Mouse (Mus musculus) left cerebral cortex, postnatal 36 days (tissue): ENCODE measurements around the gene Tysnd1. TPM values are rescaled to one million over a fixed set of nuclear protein-coding genes. Genes with fewer than 3 reads are reported as not detected.
A peak's percentile ranks its signal among the peaks of the same experiment; 100 is the strongest.

Source experiments
- DNase-seq, 2 experiments: peaks; one replicate each; pipeline ENCODE4 v3.0.0; 2021 to 2022; ENCODE audit warnings: low spot score in 2 of 2, mixed read lengths in 1 of 2
- intact Hi-C: fragments of 180-260 bp; cut with DNase I; formaldehyde crosslinking; loops from one replicate; pipeline ENCODE4 v1.15.1; 2025
- total RNA-seq, 2 experiments: library from RNA; stranded (reverse); gene quantifications; 2 replicates each; pipeline ENCODE4 v1.2.3; 2021

Gene Tysnd1
- total RNA-seq, 2 experiments from 2014 or later = 20.0 to 23.7 TPM

DNA sequence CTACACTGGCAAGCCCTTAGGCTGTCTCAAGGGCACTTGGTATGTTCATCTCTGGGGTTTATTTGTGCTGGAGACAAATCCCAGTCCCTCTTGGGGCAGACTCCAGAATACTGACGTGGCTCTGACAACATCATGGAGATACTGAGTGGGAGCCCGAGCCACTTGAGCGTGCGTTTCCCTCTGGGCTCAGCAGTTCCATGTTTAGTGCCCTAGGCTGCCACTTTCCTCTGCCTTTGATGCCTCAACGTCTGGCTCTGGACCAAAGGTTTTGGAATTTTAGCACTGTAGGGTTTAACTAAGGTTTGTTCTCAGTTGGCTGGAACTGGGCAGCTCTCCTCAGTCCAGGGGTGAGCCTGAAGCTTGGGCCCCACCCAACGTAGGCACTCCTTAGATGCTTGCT, 28.0 kb downstream of the Tysnd1 start:
- intact Hi-C loops = no loop called here
- DNase-seq = no peak

DNA sequence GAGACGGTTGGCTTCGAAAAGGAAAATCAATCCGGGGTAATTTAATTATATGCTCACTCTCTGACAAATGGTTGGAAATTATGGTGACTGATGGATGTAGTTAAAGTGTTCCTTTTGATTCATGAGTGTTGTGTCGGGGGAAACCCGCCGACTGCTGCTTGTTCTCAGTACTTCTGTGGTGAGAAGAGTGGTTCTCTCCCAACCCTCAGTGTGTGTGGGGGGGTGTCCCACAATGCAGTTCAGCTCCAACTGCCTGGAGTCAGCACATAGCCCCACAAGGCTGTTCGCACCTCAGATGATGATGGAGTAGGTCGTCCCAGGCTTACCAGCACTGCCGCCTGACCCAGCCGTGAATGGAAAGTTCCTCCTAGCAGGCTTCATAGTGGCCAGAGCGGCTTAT, 33.9 kb downstream of the Tysnd1 start:
- DNase-seq = no peak
- intact Hi-C loops = no loop called here

DNA sequence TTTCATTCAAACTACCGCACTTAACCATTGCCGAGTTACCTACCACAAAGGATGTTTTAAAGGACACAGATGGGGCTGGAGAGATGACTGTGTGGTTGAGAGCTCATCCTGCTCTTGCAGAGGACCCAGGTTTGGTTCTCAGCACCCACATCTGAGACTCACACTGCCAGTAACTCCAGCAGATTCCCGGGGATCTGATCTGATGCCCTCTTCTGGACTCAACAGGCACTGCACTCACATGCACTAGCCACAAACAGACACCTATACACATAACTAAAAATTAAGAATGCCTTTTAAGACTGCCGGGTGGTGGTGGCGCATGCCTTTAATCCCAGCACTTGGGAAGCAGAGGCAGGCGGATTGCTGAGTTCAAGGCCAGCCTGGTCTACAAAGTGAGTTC, 34.9 kb downstream of the Tysnd1 start:
- no peak for DNase-seq
- intact Hi-C loops = no loop called here

DNA sequence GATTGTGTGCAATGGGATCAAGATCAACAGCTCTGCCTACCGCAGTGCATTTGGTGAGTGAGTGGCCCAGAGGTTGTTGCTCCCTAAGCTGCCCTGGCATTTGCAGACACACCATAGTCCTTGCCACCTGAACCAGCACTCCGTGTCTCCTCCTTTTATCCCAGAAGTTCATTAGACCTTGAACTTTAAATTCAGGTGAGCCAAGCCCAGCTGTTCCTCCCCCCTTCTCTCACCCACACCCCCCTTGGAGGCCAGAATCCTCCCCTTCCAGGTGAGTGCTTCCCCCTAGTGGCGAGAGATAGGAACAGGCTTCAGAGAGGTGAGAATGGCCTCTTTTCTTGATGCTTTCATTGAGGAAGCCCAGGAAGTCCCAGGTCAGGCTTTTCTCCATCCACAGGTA, 39.1 kb downstream of the Tysnd1 start:
- intact Hi-C loops = no loop called here
- no peak for DNase-seq

DNA sequence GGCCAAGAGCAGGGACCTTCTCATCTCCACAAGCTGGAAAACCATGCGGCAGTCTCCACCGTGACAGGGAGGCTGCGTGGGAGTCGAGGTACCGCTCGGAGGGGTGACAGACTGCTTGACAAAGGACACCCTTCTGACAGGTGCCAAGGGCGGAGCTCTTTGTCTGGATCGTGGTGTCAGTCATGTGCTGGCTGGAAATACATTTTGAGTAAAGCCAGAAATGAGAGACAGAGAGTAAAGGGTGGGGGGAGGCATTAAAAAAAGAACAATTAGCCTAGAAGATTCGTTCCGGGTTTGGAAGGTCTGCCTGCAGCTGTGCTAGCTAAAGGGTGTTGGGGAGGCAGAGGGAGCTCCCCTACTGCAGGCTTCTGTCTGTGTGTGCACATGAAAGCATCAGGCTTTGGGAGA, 41.4 kb downstream of the Tysnd1 start:
- DNase-seq = peak; percentile 21 to 28
- intact Hi-C loops = no loop called here

DNA sequence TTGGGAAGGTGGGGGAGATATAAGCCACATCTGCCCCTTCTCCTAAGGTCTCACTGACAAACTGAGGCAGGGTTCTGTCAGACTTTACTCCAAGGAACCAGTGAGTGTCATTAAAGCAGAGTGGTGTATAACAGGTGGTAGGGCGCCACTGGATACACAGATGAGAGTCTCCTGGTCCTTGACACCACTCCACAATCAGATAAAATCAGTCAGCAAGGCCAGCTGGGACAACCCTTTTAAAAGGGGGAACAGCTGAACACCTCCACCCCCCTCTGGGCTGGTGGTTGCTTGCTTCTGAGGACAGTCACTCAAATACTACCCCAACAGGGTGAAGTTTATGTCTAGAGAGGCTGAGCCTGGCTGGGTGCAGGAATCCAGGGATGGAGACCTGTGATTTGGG, 42.2 kb downstream of the Tysnd1 start:
- DNase-seq = no peak
- intact Hi-C loops = no loop called here

DNA sequence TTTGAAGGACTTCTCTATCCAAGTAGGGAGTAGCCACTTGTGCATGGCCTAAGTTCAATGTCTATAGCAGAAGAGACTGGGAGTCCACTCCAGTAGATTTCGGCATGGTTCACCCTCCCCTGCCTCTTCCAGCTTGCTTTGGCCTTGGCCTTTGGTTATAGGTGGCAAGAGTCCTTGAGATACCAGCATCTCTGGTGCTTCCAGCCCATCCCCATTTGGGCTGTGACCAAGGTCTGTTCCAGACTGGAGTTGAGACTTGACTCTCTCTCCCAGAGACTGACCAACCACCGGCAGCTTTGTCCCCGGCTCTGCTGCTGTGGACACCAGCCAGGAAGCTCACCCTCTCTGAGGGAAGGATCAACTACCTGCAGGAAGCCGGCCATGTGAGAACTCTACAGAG, 42.8 kb downstream of the Tysnd1 start:
- intact Hi-C loops = no loop called here

DNA sequence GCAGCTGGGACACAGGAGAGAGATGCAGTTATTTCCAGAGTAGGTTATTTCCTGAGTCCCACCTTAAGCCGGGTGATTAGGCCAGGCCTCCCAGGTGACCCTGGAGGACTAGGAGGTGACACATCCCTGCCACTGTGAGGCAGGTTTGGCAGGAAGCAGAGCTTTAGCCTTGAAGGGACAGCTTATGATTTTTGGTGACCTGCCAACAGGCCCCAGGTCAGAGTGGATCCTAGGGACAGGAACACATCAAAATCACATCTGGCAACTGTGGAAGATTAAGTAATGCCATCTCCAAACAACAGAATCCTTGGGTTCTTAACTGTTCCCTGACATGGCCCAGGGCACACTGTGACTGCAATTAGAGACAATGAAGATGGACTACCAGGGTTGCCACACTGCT, 46.0 kb downstream of the Tysnd1 start:
- intact Hi-C loops = no loop called here
- no peak for DNase-seq

More for the DNA sequence above, 42.8 kb downstream of the Tysnd1 start:
- DNase-seq = no peak

DNA sequence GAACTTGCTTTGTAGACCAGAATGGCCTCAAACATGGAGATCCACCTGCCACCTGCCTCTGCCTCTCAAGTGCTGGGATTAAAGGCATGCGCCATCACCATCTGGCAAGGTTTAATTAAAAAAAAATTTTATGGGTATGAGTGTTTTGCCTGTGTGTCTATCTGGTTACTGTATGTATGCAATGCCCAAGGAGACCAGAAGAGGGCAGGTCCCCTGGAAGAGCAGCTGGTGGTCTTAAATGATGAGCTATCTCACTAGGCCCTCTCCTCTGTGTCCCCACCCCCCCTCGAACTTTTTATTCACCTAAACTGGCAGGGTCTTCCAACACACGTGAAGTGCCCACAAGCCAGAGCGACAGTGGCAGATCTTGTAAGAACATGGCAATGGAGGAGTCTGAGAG, 46.6 kb downstream of the Tysnd1 start:
- intact Hi-C loops = no loop called here
- DNase-seq = no peak

DNA sequence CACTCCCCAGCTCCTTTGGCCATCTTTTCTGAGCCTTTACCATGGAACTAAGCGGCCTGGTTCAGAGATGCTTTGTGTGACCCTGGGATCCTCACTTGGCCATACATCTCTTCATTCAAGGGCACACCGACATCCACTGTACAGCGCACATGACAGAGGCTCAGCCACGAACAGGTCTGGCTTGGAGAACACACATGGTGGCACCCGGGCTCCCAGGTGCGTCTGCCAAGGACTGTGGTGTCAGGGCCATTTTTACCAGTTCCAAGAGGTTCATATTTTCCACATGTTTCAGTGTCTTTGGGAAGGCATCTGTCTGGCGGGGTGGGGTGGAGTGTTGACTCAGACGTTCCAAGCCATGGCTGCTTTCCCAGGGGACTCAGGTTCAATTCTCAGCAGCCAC, 47.0 kb downstream of the Tysnd1 start:
- intact Hi-C loops = no loop called here
- DNase-seq = no peak

DNA sequence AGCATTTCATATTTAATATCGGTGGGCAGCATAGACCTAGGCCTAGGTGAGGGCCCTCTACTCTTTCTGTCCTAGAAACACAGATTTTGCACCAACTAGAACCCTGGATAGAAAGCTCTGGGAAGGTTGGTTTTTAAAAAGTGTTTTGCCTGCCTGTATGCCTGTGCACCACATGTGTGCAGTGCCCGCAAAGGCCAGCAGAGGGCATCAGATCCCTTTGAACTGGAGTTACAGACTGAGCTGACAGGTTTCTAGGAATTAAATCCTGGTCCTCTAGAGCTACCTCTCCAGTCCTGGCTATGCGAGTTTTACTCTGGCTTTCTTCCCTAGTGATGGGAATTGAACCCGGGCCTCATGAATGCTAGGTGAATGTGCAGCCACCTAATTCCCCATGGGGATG, 49.8 kb downstream of the Tysnd1 start:
- intact Hi-C loops = no loop called here

DNA sequence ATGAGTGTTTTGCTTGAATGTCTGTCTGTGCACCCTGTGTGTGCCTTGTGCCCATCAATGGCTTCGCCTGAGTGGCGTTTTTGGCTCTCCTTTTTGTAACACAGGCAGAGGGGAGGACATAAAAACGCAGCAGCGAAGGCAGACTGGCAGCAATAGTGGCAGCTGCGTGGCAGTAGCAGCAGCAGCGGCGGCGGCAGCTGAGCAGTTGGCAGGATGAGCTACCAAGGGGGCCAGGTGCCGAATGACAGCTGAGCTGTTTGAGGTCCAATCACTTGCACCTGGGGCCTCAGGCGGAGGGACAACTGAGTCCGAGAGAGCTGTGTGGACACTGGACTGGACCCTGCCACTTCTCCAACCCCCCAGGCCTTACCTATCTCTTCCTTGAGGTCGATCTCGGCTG, 52.0 kb downstream of the Tysnd1 start:
- intact Hi-C loops = no loop called here
- DNase-seq = no peak

More for the DNA sequence above, 49.8 kb downstream of the Tysnd1 start:
- no peak for DNase-seq

DNA sequence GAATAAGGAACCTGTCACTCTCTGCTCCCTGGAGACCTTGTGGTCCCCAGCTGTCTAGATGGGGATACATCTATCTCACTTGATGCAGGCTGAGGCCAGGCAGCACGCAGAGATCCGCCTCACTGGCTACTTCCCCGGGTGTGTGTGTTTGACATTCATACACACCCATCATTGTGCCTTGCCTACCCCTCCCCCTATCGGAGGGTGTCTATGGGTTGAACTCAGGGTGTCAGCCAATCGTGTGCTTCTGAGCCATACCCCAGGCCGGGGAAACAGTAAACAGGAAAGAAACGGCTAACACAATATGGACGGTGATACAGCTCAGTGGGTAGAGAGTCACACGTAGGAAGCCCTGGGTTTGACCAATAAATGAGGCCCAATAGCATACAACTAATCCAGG, 54.7 kb downstream of the Tysnd1 start:
- intact Hi-C loops = no loop called here
- DNase-seq = no peak

DNA sequence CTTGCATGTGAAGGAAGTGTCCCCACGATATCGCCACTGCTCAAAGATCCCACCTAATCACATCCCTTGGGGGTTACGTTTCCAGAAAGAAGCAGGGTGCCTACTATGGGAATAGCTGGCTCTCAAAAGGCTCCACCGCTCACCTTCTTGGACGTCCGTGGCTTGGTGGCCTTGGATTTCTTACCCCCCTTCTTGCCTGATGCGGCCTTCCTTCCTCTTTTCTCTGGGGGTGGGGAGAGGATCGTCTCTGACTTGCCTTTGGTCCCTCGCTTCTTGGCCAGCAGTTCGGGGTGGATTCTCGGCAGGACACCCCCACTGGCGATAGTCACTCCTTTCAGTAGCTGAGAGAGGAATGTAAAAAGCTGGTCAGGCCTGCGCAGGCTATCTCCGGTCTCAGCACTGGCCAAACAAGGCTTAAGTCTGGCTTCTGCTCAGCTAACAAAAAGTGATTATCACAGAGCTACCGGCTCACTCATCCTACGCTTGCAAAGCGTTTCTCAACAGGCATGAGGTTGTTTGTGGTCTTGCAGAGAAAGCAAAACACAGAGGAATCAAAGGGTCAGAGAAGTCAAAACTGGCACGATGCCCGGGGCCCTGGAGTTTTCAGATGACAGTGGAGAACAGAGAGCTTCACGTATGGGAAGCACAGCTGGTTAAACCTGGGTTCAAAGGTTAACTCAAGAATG, 56.4 kb downstream of the Tysnd1 start:
- intact Hi-C loops = no loop called here
- DNase-seq = no peak

Other genes with a start within 250 kb of the Tysnd1 start
- gene Eif4ebp2, start 242.9 kb upstream of the Tysnd1 start, total RNA-seq = 10 to 100 TPM; 43.1 to 49.0 TPM
- 10 to 100 TPM; 17.8 to 21.8 TPM for gene Lrrc20, start 219.7 kb upstream of the Tysnd1 start, total RNA-seq
- gene Npffr1, start 100.0 kb upstream of the Tysnd1 start, total RNA-seq = 1 to 10 TPM; 1.9 to 2.5 TPM
- gene Ppa1, start 47.0 kb upstream of the Tysnd1 start, total RNA-seq = 100 to 1,000 TPM; 104 to 108 TPM
- 100 to 1,000 TPM; 122 to 128 TPM for gene Sar1a, start 15.2 kb upstream of the Tysnd1 start, total RNA-seq
- 1 to 10 TPM; 7.3 to 9.9 TPM for gene Aifm2, start 19.7 kb downstream of the Tysnd1 start, total RNA-seq
- gene H2afy2, start 88.6 kb downstream of the Tysnd1 start, total RNA-seq = 10 to 100 TPM; 26.2 to 26.6 TPM